Mouse (Mus musculus) lung, adult 2 months (tissue): ENCODE data around the gene Sema6b.

Experiments used
- CTCF ChIP-seq: fragments of 200-500 bp; IDR thresholded peaks from 2 replicates; pipeline ENCODE4 v1.5.1; 2011; ENCODE audit warnings: mild to moderate bottlenecking, low read length, control low read depth; ENCODE audit not compliant: insufficient read depth
- POLR2A ChIP-seq: fragments of 200-500 bp; IDR thresholded peaks from 2 replicates; pipeline ENCODE4 v1.6.1; 2011; ENCODE audit warnings: low read depth, mild to moderate bottlenecking, control low read depth, low read length, borderline replicate concordance; ENCODE audit errors: extremely low read depth

DNA sequence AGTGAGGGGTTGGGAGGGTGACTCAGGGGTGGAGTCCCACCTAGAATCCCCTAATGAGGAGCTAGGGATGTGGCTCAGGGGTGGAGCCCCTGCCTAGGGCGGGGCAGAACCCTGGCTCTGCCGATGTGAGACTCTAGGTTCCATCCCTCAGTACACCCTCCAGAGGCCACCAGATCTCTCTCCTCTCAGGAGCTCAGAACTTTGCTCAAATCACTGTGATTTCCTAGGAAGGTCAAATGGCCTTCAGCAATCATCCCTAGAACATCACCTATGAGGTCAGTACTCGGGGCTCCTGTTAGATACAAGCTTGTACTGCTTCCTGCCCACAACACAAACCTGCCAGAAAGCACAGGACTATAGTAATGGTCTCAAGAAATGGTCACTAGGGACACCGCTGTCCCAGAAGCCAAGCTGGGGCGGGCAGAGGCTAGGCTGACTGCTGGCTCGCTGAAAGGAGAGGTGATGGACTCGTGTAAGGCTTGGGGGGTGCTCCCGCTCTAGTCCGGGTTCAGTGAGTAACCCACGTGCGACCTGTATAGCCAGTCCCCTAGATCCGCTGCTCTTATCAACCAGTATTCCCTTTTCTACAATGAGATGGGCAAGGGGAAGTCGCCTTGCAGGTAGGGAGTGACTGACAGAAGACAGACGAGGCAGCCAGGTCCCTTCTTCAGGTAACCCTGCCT lies 43.0 kb upstream of the Sema6b start:
- TF ChIP-seq POLR2A (no peak), CTCF (no peak)
